Mouse (Mus musculus) naive thymus-derived CD4-positive, alpha-beta T cell, adult 2 months (primary cell): ENCODE data around the gene Tcp11l2.
A peak's percentile ranks its signal among the peaks of the same experiment; 100 is the strongest.

Source experiments
- DNase-seq: peaks from one replicate; pipeline ENCODE4 v3.0.0-alpha.2; 2011; ENCODE audit warnings: low read depth

Gene Tcp11l2

DNA sequence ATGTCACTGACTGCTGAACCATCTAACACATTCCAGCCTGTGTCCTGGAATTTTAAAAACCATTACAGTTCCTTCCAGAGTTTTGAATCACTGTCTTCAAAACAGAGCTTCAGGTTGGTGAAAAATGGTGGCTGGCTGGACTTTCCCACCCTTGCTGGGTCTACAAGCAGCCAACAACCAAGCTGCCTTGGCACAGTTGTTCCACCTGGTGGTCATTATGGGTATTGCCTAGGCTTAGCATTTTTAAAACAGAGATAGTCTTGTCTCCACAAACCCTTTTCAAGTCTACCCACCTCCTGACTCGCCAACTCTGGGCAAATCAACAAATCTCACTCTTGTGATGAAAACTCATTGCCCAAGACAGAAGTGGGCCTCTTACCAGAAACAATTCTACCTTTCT, 17.9 kb upstream of the Tcp11l2 start:
- DNase-seq: peak; percentile 39

DNA sequence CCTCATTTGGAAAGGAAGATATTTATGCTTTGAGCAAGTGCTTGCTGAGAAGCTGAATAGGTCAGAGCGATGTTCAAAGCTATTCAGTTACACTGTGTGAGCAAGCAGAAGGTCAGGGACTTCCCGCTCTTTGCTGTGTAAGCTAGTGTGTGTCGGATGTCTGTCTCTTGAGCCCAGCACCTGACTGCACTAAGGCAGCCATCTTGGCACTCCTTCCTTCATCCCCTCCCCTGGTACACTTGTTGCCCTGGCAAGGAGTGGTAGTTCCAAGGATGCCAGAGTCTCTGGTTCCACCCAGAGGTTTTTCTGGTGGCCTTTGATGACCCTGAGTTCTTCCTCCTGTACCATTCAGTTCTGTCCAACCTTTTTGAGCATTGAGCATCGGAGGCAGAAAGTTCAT, 16.4 kb upstream of the Tcp11l2 start:
- no peak for DNase-seq

DNA sequence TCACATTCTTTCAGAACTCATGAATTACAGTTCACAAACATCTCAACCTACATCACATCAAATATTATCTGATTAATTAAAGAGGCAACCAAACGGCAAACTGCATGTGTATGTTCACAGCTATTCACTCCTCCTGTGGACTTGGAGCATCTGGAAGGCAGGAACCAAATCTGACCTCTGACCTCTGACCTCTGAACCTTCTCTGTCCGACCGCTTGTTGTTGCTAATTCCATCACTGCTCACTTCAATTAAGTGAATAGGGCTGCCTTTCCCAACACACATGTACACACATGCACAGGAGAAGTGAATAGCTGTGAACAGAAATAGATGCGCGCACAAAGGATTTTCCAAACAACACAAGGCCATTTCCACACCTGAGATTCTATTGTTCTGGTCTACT, 14.3 kb upstream of the Tcp11l2 start:
- no peak for DNase-seq

DNA sequence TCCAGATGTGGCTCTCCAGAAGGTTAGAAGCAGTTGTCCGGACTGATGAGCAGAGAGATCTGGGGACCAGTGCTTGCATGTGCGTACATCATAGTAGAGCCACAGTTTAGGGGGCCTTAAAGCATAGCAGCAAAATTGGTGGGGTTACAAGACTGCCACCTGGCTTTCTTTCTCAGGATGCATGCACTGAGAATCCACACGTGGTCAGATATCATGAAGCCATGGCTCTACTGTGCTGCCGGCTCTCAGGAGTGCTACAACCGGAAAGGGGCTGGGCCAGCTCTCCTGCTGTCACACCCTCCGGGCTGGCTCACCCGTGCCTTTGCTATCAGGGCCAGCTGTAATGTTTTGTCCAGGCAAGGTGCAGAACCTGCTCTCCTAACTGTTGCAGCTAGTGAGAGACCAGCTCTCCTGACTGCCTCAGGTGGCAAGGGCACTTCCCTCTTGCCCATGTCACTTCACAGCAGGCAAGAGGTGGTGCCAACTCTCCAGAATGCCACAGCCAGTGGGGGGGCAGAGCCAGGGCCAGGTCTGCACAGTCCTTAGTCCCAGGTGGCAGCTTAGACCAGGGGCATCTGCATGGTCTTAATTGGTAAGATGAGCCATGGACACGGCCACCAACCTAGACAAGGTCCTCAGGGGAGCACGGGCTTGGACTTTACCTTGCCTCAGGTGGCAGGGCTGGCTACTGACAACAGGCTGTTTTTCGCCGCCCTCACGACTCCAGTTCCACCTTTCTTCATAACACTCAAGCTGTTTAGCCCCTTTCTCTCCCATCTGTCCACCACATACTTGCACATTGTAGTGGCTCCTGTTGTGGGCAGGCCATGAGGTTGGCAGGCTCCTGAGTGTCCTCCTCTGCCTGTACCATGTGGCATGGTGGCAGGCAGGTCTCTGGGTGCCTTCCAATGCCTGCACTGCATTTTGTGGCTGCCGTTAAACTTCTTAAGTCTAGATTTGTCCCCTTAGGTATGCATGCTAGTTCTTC, 13.6 kb upstream of the Tcp11l2 start:
- peak; percentile 60 for DNase-seq

DNA sequence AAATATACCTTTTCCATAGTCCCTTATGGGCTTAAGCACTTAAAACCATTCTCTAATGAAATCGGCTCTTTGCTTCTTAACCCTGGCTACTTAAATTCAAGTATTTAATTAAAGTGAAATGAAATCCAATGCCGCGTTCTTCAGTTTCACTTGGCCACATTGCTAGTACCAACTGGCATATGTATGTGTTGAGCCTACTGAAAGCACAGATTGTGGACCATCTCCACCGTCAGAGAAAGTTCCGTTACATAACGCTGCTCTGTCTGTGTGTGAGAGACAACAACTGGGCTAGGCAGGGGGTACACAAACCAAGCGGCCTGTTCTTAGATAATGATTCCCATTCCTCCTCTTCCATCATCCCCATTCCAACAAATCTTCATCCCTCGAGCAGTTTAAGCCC, 12.0 kb upstream of the Tcp11l2 start:
- DNase-seq: no peak

DNA sequence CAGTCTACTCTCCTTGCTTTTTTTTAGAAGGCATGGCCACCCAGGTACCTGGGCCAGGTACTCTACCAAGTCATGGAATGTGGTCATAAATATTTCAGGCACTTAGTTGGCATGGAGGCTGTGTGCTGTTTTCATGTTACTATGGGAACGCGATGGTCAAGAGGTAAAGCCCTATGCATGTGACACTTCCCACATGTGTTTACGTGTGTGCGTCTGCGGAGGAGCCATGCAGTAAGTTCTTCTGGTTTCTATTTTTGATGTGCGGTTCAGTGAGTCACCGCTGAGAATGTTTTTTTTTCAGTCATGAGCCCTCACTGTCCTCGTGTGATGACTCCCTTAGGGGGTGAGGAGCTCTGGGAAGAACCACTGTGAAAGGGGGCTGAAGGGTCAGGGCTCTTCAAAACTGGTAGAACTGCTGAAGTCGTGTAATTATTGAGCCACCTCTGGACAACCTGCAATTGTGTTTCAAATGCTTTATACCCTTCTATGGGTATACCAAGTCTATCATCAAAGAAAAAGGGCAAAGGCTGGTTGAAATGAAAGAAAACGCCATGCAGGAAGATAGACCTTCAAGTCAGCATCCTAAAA, 5.3 kb upstream of the Tcp11l2 start:
- DNase-seq: peak; percentile 26

DNA sequence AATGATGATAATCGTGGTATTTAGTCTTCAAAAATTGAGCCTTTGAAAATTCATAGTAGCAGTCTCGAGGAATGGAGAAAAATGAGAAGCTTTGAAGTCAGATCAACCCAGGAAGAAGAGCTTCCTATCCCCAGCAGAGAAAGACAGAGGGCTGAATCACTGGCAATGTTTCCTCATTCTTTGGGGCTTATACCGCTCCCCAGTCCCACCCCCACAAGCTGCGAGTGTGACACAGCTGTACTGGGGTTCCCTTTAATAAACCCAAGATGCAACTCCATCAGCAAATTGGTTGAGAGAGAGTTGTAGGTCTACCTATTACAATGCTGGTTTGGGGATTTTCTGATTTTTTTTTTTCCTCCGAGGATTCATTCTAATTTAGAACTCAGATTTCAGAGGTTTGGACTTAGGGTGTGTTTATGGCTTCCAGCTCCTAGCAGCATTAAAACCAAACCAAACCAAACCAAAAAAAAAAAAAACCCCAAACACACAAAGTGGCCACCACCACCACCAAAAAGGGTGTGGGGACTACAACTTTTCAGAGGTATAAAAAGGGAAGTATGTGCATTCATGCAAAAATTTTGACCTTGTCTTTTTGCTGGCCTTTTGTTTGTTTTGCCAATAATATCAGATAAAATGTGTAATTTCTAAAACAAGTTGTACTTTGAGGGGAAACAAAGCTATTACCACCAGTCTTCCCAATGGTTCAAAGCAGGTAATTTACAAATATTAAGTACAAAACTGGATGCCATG, 2.6 kb upstream of the Tcp11l2 start:
- DNase-seq: peak; percentile 36

DNA sequence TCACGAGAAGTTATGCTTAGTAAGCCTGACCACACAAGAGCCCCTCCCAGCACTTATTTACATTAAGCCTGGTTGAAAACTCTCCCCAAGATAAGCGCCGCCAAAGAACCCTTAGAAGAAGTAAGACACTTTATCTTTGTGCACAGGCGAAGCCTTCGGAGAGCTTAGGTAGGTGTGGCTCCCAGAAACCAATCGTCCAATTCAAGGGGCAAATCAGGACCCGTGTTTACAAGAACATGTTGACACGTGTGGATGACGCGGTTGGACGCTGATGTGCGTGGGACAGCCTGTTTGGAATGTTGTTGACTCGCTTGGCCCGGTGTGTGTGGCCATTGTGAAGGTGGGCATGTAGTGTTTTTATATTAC, 414 bp upstream of the Tcp11l2 start:
- no peak for DNase-seq

DNA sequence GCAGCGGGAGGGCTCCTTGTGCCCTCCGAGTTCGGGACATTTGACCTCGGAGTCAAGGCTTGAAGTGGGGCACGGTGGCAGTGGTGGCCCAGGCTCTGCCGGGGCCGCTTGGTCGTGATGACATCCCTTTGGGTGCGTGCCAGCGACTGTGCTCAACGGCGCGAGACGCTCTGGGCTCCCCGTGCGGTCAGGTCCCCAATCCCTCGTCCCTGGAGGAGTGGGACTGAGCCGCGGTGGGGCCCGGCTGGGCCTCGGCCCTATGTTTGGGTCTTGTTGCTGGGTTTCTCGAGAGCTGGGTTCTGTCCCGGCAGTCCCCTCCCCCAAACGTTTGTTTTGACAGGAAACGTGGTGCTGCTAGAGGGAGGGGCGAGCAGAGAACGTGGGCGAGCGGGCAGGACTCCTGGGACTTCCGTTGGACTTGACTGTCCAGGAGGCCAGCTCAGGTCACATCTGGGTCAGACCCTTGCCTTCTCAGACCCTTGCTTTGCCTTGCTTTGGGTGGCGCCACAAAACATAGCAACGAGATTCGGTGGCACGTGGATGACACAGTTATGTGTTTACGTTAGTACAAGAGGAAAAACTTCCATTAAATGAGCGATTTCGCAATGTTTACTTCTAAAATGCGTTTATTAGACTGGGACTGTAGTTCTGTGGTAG, 773 bp downstream of the Tcp11l2 start:
- DNase-seq: peak; percentile 90

DNA sequence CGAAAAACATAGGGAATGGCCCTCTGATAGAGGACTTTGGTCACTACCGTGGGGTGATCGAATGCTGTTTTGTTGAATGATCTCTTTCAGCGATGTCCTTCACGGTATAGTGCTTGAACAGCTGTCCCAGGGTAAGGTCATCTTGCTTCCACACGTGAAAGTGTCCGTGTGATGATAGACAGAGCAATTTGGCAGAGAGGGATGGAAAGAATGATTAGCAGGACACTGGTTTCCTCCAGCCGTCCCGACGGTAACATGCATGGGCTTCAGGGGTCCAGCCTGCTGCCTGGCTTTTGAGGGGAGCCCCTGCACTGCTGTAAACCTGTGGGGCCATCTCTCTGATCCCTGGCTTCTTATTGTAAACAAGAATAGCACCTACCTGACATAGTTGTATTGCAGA, 2.3 kb downstream of the Tcp11l2 start:
- no peak for DNase-seq

DNA sequence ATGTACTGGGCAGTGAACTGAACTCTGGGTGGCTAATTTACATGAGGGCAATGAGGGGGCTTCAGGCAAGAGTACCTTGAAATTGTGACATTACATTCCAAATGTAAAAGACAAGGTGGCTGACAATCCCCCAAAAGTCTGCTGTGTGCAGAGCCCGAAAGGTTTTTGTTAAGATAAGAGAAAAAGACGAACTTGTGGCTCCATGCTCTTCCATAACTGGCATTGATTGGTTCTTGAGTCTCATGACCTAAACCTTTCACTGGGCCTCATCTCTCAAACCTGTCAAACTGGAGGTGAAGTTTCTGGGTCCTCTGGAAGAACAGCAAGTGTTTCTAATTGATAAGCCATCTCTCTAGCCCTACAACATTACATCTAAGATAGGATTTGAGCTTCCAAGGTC, 3.1 kb downstream of the Tcp11l2 start:
- DNase-seq: no peak

DNA sequence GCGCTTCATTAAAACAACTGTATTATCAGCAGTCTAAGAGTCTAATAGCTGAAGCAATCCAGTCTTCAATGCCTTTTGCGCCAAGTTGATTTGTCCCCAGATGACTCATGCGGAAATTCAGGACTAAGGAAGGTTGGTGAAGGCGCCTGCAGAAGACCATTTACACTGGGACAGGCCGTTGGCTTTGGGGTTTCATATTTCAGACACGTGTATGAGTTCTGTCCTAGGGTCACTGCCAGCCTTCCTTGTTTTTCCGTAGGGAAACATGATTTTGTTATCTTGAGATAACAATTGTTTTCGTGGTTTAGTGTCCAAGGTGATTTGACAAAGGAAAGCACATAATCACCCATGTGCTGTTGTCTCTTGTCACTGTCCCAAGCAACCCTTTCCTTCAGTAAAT, 4.8 kb downstream of the Tcp11l2 start:
- no peak for DNase-seq

DNA sequence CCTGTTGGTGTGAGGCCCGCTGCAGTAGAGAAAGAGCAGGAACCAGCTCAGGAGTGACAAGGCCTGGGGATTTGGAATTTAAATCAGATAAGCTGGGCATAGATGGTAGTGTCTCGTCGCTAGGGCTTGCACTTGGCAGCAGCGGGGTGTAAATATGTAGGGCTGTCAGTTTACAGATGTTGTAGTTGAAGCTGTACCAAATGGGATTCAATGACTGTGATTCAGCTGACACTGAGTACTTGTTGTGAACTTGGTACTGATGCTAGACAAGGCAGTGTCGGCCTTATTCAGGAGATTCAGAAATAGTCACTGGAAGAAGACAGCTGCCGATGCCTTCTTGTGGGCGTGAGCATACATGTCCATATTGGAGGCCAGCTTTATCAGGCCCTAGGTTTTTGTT, 5.8 kb downstream of the Tcp11l2 start:
- no peak for DNase-seq

DNA sequence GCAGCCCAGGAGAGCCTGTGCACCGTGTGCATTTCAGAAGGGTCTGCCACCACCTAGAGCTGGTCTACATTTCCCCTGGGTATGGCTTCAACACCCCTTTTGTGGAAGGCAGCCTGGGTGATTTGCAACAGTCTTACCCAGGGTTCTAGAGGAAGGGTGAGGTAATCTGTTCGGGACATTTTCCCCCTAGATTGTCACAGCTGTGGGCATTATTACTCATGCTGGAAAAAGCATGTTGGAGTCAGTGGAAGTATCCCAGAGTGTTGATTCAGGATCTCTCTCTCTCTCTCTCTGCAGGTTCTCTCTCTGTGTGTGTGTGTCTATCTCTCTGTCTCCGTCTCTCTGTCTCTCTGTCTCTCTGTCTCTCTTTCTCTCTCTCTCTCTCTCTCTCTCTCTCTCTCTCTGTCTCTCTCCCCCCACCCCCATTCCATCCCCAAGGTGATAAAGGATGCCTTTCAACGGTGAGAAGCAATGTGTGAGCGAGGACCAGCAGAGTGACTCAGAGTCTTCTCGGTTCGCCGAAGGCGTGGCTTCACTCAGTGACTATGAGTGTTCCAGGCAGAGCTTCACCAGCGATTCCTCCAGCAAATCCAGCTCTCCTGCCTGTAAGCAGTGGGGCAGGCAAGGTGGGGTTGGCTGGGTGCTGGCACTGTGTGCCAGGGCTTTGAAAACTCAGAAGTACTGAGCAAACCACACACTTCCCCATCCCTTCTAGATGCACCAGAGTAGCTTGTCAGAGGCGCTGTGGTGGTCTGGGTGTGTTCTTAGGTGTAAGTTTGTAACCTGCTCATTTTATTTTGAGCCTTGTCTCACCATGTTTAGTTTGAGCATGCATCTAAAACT, 8.2 kb downstream of the Tcp11l2 start:
- peak; percentile 40 for DNase-seq

DNA sequence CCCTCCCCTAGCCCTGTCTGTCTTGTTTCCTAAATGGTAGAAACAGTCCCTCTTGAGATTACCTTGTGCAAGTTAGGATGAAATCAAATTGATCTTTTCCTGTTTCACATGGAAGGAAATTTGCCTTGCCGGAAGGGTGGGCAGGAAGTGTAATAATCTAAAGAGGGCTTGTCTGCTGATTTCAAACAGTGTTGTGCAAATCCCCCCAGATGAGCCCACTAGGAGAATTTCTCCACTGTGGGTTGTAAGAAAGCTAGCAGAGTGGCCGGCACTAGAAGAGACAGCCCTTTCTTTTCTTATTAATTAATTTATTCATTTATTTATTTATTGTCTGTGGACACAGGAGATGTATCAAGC, 8.8 kb downstream of the Tcp11l2 start:
- DNase-seq: no peak

DNA sequence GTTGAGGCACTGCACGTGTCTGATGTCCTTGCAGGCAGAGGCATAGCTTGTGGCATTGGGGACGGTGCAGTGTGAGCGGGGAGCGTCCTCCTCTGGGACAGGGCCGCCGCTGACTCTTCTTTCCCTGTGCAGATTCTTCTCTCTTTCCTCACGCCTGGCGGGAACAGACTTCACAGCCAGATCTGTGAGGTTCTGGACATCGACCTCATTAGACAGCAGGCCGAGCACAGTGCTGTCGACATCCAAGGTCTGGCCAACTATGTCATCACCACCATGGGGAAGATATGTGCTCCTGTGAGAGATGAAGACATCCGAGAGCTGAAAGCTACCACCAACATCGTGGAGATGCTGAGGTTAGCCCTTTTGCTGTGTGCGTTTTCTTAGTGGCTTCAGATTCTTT, 14.5 kb downstream of the Tcp11l2 start:
- no peak for DNase-seq

DNA sequence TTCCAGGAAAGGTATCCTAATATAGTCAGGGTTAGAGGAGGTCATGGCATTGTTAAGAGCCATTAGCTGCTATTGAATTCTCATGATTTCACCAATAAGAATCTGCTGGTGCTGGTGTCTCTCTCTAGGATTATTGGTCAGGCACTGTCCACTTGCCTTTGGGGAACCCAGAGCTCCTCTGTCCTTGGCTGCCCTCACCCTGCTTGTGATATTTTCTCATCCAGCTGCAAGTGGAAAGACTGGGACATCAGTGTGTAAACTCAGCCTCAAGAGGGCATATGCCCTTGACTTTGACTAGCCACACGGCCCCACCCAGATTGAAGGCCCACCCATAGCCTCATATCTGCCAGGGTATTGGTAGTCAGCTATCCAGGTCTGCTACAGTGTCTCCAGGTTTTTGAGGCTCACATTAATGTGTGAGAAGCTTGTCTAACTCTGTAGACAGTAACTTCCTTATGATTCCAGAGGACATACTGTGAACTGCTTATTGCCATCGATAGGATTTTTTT, 15.3 kb downstream of the Tcp11l2 start:
- DNase-seq: no peak

DNA sequence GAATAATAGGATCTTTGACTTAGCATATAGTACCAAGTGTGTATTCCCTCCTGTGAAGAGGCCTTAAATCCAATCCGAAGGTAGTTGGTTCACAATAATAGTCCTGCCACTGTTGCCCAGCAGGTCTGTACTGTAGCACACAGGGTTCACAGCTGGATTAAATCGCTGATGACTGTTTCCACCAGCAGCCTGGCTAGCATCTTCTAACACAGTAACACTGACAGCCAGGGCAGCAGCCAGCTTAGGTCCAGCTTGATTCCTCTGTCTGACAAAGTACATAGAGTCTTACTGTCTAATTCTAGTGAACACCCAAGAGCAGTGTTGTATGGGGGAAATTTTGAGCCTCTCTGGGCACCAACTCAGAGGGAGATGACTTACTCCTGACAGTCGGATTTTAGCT, 16.3 kb downstream of the Tcp11l2 start:
- DNase-seq: no peak

DNA sequence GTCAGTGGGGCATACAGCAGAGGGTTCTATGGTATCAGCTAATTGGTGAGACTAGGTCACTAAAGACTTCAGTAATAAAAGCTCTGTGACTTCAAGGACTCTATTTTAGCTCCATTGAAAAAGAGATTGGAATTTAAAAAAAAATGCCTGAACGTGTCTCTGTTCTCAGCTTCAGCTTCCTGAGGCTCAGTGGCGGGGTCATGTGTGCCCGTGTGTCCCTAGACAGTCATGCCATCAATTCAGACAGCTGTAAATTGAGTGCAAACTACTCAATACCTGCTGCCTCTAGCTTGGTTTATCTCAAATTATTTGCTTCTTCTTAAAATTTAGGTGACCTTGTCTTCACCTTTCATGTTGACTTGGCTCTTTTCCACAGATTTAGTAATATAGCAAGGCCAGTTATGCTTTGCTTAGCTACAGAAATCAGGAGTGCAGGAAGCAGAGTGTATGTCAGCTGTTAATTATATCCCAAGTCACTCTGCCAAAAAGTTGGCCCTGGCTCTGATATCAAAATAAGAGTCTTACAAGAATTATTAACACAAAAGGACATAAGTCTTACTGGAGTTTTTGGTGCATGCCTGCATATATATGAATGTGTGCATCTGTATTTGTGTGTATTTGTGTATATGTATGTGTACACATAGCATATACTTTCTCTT, 20.8 kb downstream of the Tcp11l2 start:
- no peak for DNase-seq

DNA sequence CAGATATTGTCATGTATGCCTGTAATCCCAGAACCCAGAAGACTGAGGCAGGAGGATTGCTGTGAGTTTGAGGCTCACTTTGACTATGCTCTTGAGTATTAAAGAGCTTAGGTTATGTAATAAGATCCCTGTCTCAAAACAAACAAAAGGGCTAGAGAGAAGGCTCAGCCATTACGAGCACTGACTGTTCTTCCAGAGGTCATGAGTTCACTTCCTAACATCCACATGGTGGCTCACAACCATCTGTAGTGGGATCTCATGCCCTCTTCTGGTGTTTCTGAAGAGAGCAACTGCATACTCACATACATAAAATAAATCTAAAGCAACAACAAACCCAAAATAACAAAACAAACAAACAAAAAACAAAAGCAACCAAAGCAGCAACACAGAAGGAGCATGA, 21.7 kb downstream of the Tcp11l2 start:
- no peak for DNase-seq

DNA sequence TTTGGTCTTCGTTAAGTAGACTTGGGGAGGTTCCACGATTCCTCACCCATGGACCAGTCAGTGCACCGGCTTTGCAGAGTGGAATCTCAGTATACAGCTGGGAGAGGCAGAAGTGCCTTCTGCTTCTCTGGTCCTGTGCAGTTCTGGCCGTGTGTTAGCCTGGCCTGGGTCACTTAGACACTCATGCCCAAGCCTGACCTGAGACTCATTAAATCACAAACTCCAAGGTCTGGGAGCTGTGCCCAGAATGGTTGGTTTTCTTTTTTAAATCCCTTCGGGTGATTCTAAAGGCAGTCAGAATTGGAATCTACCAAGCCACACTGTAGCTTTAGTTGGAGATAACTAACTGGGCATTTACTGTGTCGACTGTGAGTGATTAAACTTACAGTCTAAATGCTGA, 23.7 kb downstream of the Tcp11l2 start:
- DNase-seq: no peak
